ENCODE assay signal across 8 mouse cellular contexts in the genomic region with DNA sequence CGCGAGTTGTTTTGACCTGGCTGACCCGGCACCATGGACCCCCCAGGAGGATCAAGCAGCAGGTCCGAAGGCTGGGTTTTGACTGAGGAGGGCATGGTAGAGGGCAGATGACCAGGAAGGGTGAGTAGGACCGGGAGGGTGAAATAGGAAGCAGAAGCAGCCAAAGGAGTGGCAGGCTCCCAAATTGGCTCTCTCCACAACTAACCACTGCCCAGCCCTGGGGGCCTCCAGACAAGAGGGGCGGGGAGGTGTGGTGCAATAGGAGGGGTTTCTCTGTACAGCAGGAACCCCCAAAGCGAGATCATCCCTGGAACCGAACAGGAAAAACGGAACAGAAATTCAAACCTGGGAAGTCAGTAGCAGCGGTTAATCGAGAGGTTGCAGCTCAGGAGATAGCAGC. TPM values are rescaled to one million over a fixed set of nuclear protein-coding genes. Genes with fewer than 3 reads are reported as not detected.
DNase-seq lines count a peak whose midpoint lies in the region; ATAC-seq and TF ChIP-seq lines count a peak whose summit lies in the region.

No protein-coding gene starts in this region.

- TF ChIP-seq CTCF in left cerebral cortex, adult 2 months (IDR thresholded peaks at IDR 0.05) = no peak
- no peak for TF ChIP-seq CTCF in lung, postnatal 0 days (IDR thresholded peaks at IDR 0.05)

- WGBS in hindbrain, embryonic 10.5 days = 1% methylated on average over 11 of the region's 11 CpGs
- WGBS in lung, postnatal 0 days = 0% methylated on average over 11 of the region's 11 CpGs

- peak overlapping the region; percentile 71 for H3K4me3 ChIP-seq in left cerebral cortex, adult 2 months
- H3K4me3 ChIP-seq in hindbrain, embryonic 10.5 days = peak overlapping the region; percentile 72
- peak overlapping the region; percentile 70 for H3K4me3 ChIP-seq in lung, postnatal 0 days (ENCODE audit: low read depth, low read length)

- H3K27ac ChIP-seq in left cerebral cortex, adult 2 months = peak overlapping the region; percentile 64
- H3K27ac ChIP-seq in hindbrain, embryonic 10.5 days = peak overlapping the region; percentile 87
- no peak overlapping the region for H3K27ac ChIP-seq in lung, postnatal 0 days (ENCODE audit: low read length)

- no peak for DNase-seq in left cerebral cortex, adult 2 months (ENCODE audit: extremely low spot score in 1 of 2, low spot score in 2 of 2)
- DNase-seq in left cerebral cortex, adult 11 months (ENCODE audit: low spot score) = no peak
- no peak for DNase-seq in hindbrain, embryonic 10.5 days (ENCODE audit: low spot score)
- DNase-seq in lung, postnatal 0 days (ENCODE audit: low spot score) = peak; percentile 29
- peak; percentile 39 for DNase-seq in testis, postnatal 10 days (ENCODE audit: low spot score)
- no peak for DNase-seq in gastrocnemius, postnatal 4 days (ENCODE audit: low spot score in 2 of 2)
- DNase-seq in ovary, adult 18-20 months (ENCODE audit: low spot score) = no peak

- TF ChIP-seq EP300 in lung, postnatal 0 days (IDR thresholded peaks at IDR 0.05) = no peak

- no peaks in the 10 kb centered on the region for H3K9me3 ChIP-seq in hindbrain, embryonic 10.5 days
- H3K9me3 ChIP-seq in lung, postnatal 0 days (ENCODE audit: low read length) = no peaks in the 10 kb centered on the region

- H3K4me1 ChIP-seq in hindbrain, embryonic 10.5 days (replicated peaks) = peaks cover 25% of the 10 kb centered on the region
- peaks cover 10% of the 10 kb centered on the region; the same call in 1 of the 2 replicates for H3K4me1 ChIP-seq in lung, postnatal 0 days (ENCODE audit: insufficient read depth, low read depth, low read length)

- peak overlapping the region; percentile 100 for H3K4me2 ChIP-seq in lung, postnatal 0 days (replicated peaks; ENCODE audit: low read depth, low read length)

- ATAC-seq in common myeloid progenitor, adult 5-6 weeks (replicated peaks; ENCODE audit: low read depth, poor library complexity, severe bottlenecking) = peak; percentile 19
- no peak for ATAC-seq in lung, postnatal 0 days

- no peaks in the 10 kb centered on the region for H3K36me3 ChIP-seq in hindbrain, embryonic 10.5 days
- no peaks in the 10 kb centered on the region for H3K36me3 ChIP-seq in lung, postnatal 0 days (ENCODE audit: insufficient read depth, low read length)

- H3K27me3 ChIP-seq in hindbrain, embryonic 10.5 days (ENCODE audit: insufficient read depth, poor library complexity, severe bottlenecking) = peaks cover 32% of the 10 kb centered on the region
- H3K27me3 ChIP-seq in lung, postnatal 0 days (replicated peaks; ENCODE audit: insufficient read depth, low read length) = no peaks in the 10 kb centered on the region

- H3K9ac ChIP-seq in lung, postnatal 0 days (replicated peaks; ENCODE audit: low read depth) = 0 out of 2 replicates have a peak overlapping the region, but pooled peaks have one; percentile 55

- intact Hi-C loops in left cerebral cortex, adult 2 months (cut with DNase I) = loop anchor here (2.0 to 5.0 kb wide), 2 partner anchors 22 to 67 kb away; a partner anchor contains a TSS

RNA-seq across cellular contexts. Expression of a gene that starts 0.7 kb away (rescaled TPM):
- total RNA-seq in left cerebral cortex, adult 2 months (2021) = 10 to 100 TPM; 43.7 to 48.3 TPM
- 2.8 and 8.4 TPM in 2 replicates for total RNA-seq in common myeloid progenitor, adult 5-6 weeks (2017)
- polyA plus RNA-seq in hindbrain, embryonic 10.5 days (2016; fragmentation: Nextera tagmentation; extraction: Ambion mirVana) = 8.4 and 14.4 TPM in 2 replicates
- polyA plus RNA-seq in lung, postnatal 0 days (2015; fragmentation: Nextera tagmentation; extraction: Ambion mirVana) = 13.7 and 15.3 TPM in 2 replicates
- 1 to 10 TPM; 5.1 to 6.1 TPM for total RNA-seq in gastrocnemius, postnatal 4 days (2021)

RNA-seq across cellular contexts. Expression of a gene that starts 2.4 kb away (rescaled TPM):
- 10 to 100 TPM; 11.8 to 12.5 TPM for total RNA-seq in left cerebral cortex, adult 2 months (2021)
- total RNA-seq in common myeloid progenitor, adult 5-6 weeks (2017) = 6.9 TPM in 2 replicates
- 27.2 and 28.1 TPM in 2 replicates for polyA plus RNA-seq in hindbrain, embryonic 10.5 days (2016; fragmentation: Nextera tagmentation; extraction: Ambion mirVana)
- 11.1 and 11.8 TPM in 2 replicates for polyA plus RNA-seq in lung, postnatal 0 days (2015; fragmentation: Nextera tagmentation; extraction: Ambion mirVana)
- total RNA-seq in gastrocnemius, postnatal 4 days (2021) = 10 to 100 TPM; 10.5 to 10.7 TPM

RNA-seq across cellular contexts. Expression of a gene that starts 23.4 kb away (rescaled TPM):
- total RNA-seq in left cerebral cortex, adult 2 months (2021) = 10 to 100 TPM; 75.5 to 85.2 TPM
- total RNA-seq in common myeloid progenitor, adult 5-6 weeks (2017) = 174 and 177 TPM in 2 replicates
- polyA plus RNA-seq in hindbrain, embryonic 10.5 days (2016; fragmentation: Nextera tagmentation; extraction: Ambion mirVana) = 314 and 329 TPM in 2 replicates
- polyA plus RNA-seq in lung, postnatal 0 days (2015; fragmentation: Nextera tagmentation; extraction: Ambion mirVana) = 183 and 204 TPM in 2 replicates
- total RNA-seq in gastrocnemius, postnatal 4 days (2021) = 10 to 100 TPM; 73.9 to 80.8 TPM

RNA-seq across cellular contexts. Expression of a gene that starts 33.4 kb away (rescaled TPM):
- under 1 TPM; 0.75 to 0.93 TPM for total RNA-seq in left cerebral cortex, adult 2 months (2021)
- 65.2 and 78.7 TPM in 2 replicates for total RNA-seq in common myeloid progenitor, adult 5-6 weeks (2017)
- 4.1 and 4.7 TPM in 2 replicates for polyA plus RNA-seq in hindbrain, embryonic 10.5 days (2016; fragmentation: Nextera tagmentation; extraction: Ambion mirVana)
- 2.5 TPM in 2 replicates for polyA plus RNA-seq in lung, postnatal 0 days (2015; fragmentation: Nextera tagmentation; extraction: Ambion mirVana)
- total RNA-seq in gastrocnemius, postnatal 4 days (2021) = 1 to 10 TPM in 1 of 2 experiments, under 1 TPM in 1; 0.65 to 1.3 TPM

Comparison
In these comparisons a context has a peak if more than half of its experiments do, and no peak if none do; other contexts are left out.
1. DNase-seq: peak in lung, postnatal 0 days (single experiment) and testis, postnatal 10 days (single experiment); none in left cerebral cortex, adult 2 months (0 of 2), left cerebral cortex, adult 11 months (single experiment), hindbrain, embryonic 10.5 days (single experiment), gastrocnemius, postnatal 4 days (0 of 2) and ovary, adult 18-20 months (single experiment).
2. Peak in every context shown above with its lines, with median percentiles within 50 percentile points of each other: H3K4me3 ChIP-seq.